Mouse (Mus musculus): ENCODE measurements around the gene Ccnl1.

GRCm38 (mm10) chr3:65954499-65955391, 3.3 kb downstream of the Ccnl1 start:
- TF ChIP-seq CTCF (IDR thresholded peaks at IDR 0.05; ENCODE audit: extremely low read depth, insufficient read length, insufficient replicate concordance, low read depth, low read length) (no peak), POLR2A (IDR thresholded peaks at IDR 0.05; ENCODE audit: low read depth, low read length) (no peak)

Data from small intestine, adult 2 months (tissue).